Mouse (Mus musculus): ENCODE results near the gene Gm9789.
"Not testable (repeated sequence)": the region's sequence is repeated elsewhere in the genome, so short reads cannot be mapped to it uniquely, and the experiment has no call there.

The Gm9789 gene

GRCm38 (mm10) chr16:89157652-89158051, at the start of gene Gm9789:
Gene Gm9789, plus strand, starts transcription at chr16:89157952.
- in situ Hi-C loops (cut with MboI; ENCODE audit: low sequenced_read_pairs): no loop called here

DNA sequence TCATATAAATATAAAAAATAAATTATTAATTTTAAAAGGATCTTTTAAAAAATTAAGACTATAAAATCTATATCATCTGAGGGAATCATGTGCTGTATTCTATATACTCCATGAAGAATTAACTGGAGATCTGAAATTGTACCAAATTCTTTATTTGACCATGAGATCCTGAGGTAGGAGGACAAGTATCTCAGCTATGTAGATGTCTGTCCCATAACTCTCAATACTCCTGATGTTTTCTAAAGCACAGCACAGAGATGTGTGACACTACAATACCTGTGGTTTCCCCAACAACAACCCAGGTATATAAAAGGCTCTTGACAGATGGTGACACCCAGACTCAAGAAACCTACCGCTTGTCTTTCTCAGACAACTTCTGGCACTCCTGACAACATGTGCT, 17.2 kb upstream of the Gm9789 start, which contains the start of gene Gm6358:
Gm6358 (plus strand) TSS at position 301 of the 400 bp plus-strand sequence.
- in situ Hi-C loops (cut with MboI; ENCODE audit: low sequenced_read_pairs): no loop called here

DNA sequence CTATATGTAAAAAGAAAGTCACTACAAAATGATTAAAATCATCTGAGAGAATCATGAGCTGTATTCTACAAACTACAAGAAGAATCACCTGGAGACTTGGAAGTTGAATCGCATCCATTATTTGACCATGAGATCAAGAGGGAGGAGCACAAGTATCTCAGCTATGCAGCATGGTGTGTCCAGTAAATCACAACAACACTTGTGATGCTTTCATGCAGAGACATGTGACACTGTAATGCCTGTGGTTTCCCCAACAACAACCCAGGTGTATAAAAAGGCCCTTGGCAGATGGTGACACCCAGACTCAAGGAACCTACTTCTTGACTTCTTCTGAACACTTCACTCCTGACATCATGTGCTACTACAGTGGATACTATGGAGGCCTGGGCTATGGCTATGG, 7.0 kb upstream of the Gm9789 start, which contains the start of gene Gm10061:
Gm10061 (plus strand) TSS at position 301 of the 400 bp plus-strand sequence.
- in situ Hi-C loops (cut with MboI; ENCODE audit: low sequenced_read_pairs): no loop called here

DNA sequence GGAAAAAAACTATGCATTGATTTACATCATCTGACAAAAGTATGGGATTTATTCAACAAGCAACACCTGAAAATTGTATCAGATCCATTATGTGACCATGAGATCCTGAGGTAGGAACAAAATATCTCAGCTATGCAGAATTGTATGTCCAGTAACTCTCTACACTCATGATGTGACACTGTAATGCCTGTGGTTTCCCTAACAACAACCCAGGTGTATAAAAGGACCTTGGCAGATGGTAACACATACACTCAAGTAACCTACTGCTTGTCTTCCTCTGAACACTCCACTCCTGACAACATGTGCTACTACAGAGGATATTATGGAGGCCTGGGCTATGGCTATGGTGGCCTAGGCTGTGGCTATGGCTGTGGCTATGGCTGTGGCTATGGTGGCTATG, 11.4 kb downstream of the Gm9789 start, which contains the start of gene Gm7735:
Gm7735 (plus strand) TSS at position 301 of the 400 bp plus-strand sequence.
- in situ Hi-C loops (cut with MboI; ENCODE audit: low sequenced_read_pairs): not testable (repeated sequence)

GRCm38 (mm10) chr16:89174435-89174834, 16.7 kb downstream of the Gm9789 start, which contains the start of gene 1110057P08Rik:
Gene 1110057P08Rik, plus strand, starts transcription at chr16:89174735.
- in situ Hi-C loops (cut with MboI; ENCODE audit: low sequenced_read_pairs): no loop called here

DNA sequence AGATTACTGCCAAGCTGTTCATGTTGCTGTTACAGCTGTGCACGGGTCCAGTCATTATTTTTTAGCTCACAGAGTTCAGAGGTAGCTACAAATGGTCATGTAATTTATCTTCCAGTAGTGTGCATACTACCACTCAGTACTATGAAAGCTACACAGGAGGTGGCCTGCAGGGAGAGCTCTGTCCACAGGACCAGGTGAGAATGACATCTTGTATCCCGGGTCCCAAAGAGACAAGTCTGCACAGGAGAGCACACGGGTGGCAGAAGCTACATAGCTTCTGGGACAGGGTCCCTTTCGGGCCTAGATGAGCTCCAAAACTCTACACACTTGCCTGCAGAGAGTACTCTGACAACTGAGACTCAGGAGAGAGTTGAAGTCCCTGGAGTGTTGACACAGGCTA, 30.9 kb downstream of the Gm9789 start:
- in situ Hi-C loops (cut with MboI; ENCODE audit: low sequenced_read_pairs): no loop called here

GRCm38 (mm10) chr16:89205561-89205960, 47.8 kb downstream of the Gm9789 start, which contains the start of gene Krtap20-2:
Gene Krtap20-2, plus strand, starts transcription at chr16:89205861.
- in situ Hi-C loops (cut with MboI; ENCODE audit: low sequenced_read_pairs): no loop called here
